Mouse (Mus musculus): ENCODE results near the gene Inafm2.

The Inafm2 gene

GRCm38 (mm10) chr2:118783093-118783492, 37.5 kb downstream of the Inafm2 start:
- no peak for DNase-seq (ENCODE audit: low read depth, low spot score)

- DNase-seq (ENCODE audit: low read depth, low spot score), result no peak
Observed at GRCm38 (mm10) chr2:118783663-118784062, 38.1 kb downstream of the Inafm2 start.

GRCm38 (mm10) chr2:118786525-118786924, 41.0 kb downstream of the Inafm2 start:
- DNase-seq (ENCODE audit: low read depth, low spot score), result no peak

- no peak for DNase-seq (ENCODE audit: low read depth, low spot score)
Observed at GRCm38 (mm10) chr2:118789501-118789900, 43.9 kb downstream of the Inafm2 start.

GRCm38 (mm10) chr2:118790221-118790550, 44.6 kb downstream of the Inafm2 start:
- no peak for DNase-seq (ENCODE audit: low read depth, low spot score)

GRCm38 (mm10) chr2:118790551-118791525, 45.3 kb downstream of the Inafm2 start:
- peak; percentile 94 for DNase-seq (ENCODE audit: low read depth, low spot score)

GRCm38 (mm10) chr2:118791591-118792258, 46.2 kb downstream of the Inafm2 start:
- no peak for DNase-seq (ENCODE audit: low read depth, low spot score)

GRCm38 (mm10) chr2:118792259-118792613, 46.7 kb downstream of the Inafm2 start:
- no peak for DNase-seq (ENCODE audit: low read depth, low spot score)

- no peak for DNase-seq (ENCODE audit: low read depth, low spot score)
Observed at GRCm38 (mm10) chr2:118793636-118794035, 48.1 kb downstream of the Inafm2 start.

All from ZHBTc4 (cell line).